Mouse (Mus musculus) frontal cortex, adult 2 months (tissue): ENCODE measurements at regions not wholly inside any gene's neighbourhood (a gene's known extent, or its start where the extent isn't known, plus 50 kb on each side); places are given as distances from the start of the nearest gene placed in this dataset.
A peak's percentile ranks its signal among the peaks of the same experiment; 100 is the strongest.
"Not testable (repeated sequence)": the region's sequence is repeated elsewhere in the genome, so short reads cannot be mapped to it uniquely, and the experiment has no call there.

ENCODE experiments used
- DNase-seq, 2 experiments: peaks; one replicate each; pipeline ENCODE4 v3.0.0; 2022; ENCODE audit warnings: low spot score in 1 of 2; ENCODE audit errors: extremely low spot score in 1 of 2

- peak; percentile 72 to 86 for DNase-seq
Observed at GRCm38 (mm10) chr8:26780515-26780914, 196.6 kb upstream of the Zfp703 start.

GRCm38 (mm10) chr8:26782936-26783335, 194.2 kb upstream of the Zfp703 start:
- DNase-seq: not testable (repeated sequence)

- no peak for DNase-seq
Observed at GRCm38 (mm10) chr8:26784381-26784780, 192.7 kb upstream of the Zfp703 start.

GRCm38 (mm10) chr8:26791795-26792194, 185.3 kb upstream of the Zfp703 start:
- no peak for DNase-seq

GRCm38 (mm10) chr8:26793606-26794292, 183.4 kb upstream of the Zfp703 start:
- no peak for DNase-seq

- DNase-seq: no peak
Observed at GRCm38 (mm10) chr8:26794411-26794810, 182.7 kb upstream of the Zfp703 start.

- DNase-seq: no peak
Observed at GRCm38 (mm10) chr8:26795616-26796015, 181.5 kb upstream of the Zfp703 start.

- DNase-seq: no peak
Observed at GRCm38 (mm10) chr8:26799814-26800213, 177.3 kb upstream of the Zfp703 start.

- DNase-seq: no peak
Observed at GRCm38 (mm10) chr8:26804089-26804488, 173.0 kb upstream of the Zfp703 start.

GRCm38 (mm10) chr8:26804901-26805341, 172.2 kb upstream of the Zfp703 start:
- no peak for DNase-seq

GRCm38 (mm10) chr8:26805371-26805821, 171.7 kb upstream of the Zfp703 start:
- DNase-seq: no peak

GRCm38 (mm10) chr8:26808111-26808651, 168.9 kb upstream of the Zfp703 start:
- peak in 1 of 2 experiments; percentile 61 for DNase-seq

- no peak for DNase-seq
Observed at GRCm38 (mm10) chr8:26808771-26809170, 168.4 kb upstream of the Zfp703 start.

GRCm38 (mm10) chr8:26809943-26810342, 167.2 kb upstream of the Zfp703 start:
- DNase-seq: no peak

- DNase-seq: no peak
Observed at GRCm38 (mm10) chr8:26811533-26812236, 165.4 kb upstream of the Zfp703 start.

GRCm38 (mm10) chr8:26813198-26813815, 163.8 kb upstream of the Zfp703 start:
- DNase-seq: no peak

- no peak for DNase-seq
Observed at GRCm38 (mm10) chr8:26815020-26815584, 162.0 kb upstream of the Zfp703 start.

- peak; percentile 76 to 77 for DNase-seq
Observed at GRCm38 (mm10) chr8:26816977-26817376, 160.1 kb upstream of the Zfp703 start.

GRCm38 (mm10) chr8:26824189-26824941, 152.8 kb upstream of the Zfp703 start:
- no peak for DNase-seq

GRCm38 (mm10) chr8:26828311-26828909, 148.7 kb upstream of the Zfp703 start:
- no peak for DNase-seq
